Mouse (Mus musculus): ENCODE results near the gene Hibadh. TPM values are rescaled to one million over a fixed set of nuclear protein-coding genes. Genes with fewer than 3 reads are reported as not detected.
A peak's percentile ranks its signal among the peaks of the same experiment; 100 is the strongest.
"Not testable (repeated sequence)": the region's sequence is repeated elsewhere in the genome, so short reads cannot be mapped to it uniquely, and the experiment has no call there.

Gene Hibadh
- 100 to 1,000 TPM; 243 to 261 TPM for total RNA-seq (2021)

- DNase-seq = peak; percentile 99
- intact Hi-C loops (cut with DNase I) = loop anchor here (5.0 kb wide), 1 partner anchor 72 kb away; the partner anchor contains the start of gene Tax1bp1
Measured at GRCm38 (mm10) chr6:52640224-52640712, at the start of gene Hibadh. Gene Hibadh, minus strand, starts transcription at chr6:52640389.

GRCm38 (mm10) chr6:52686901-52687500 is 46.8 kb upstream of the Hibadh start:
- no peak for DNase-seq
- intact Hi-C loops (cut with DNase I) = no loop called here

GRCm38 (mm10) chr6:52682607-52683006 is 42.4 kb upstream of the Hibadh start:
- no peak for DNase-seq
- intact Hi-C loops (cut with DNase I) = no loop called here

GRCm38 (mm10) chr6:52681847-52682485 is 41.8 kb upstream of the Hibadh start:
- intact Hi-C loops (cut with DNase I) = no loop called here
- no peak for DNase-seq

- no peak for DNase-seq
- intact Hi-C loops (cut with DNase I) = no loop called here
Measured at GRCm38 (mm10) chr6:52680458-52681032, 40.4 kb upstream of the Hibadh start.

- intact Hi-C loops (cut with DNase I) = no loop called here
- DNase-seq = no peak
Measured at GRCm38 (mm10) chr6:52679565-52679964, 39.4 kb upstream of the Hibadh start.

- intact Hi-C loops (cut with DNase I) = not testable (repeated sequence)
Measured at GRCm38 (mm10) chr6:52677534-52677933, 37.3 kb upstream of the Hibadh start.

GRCm38 (mm10) chr6:52675222-52675921 is 35.2 kb upstream of the Hibadh start:
- DNase-seq = peak; percentile 14 to 19
- intact Hi-C loops (cut with DNase I) = loop anchor here (2.0 kb wide), 1 partner anchor 39 kb away; no protein-coding TSS in a partner anchor

More at GRCm38 (mm10) chr6:52677534-52677933, 37.3 kb upstream of the Hibadh start:
- DNase-seq = not testable (repeated sequence)

GRCm38 (mm10) chr6:52674541-52674940 is 34.4 kb upstream of the Hibadh start:
- intact Hi-C loops (cut with DNase I) = loop anchor here (2.0 kb wide), 1 partner anchor 40 kb away; no protein-coding TSS in a partner anchor

GRCm38 (mm10) chr6:52673706-52674105 is 33.5 kb upstream of the Hibadh start:
- intact Hi-C loops (cut with DNase I) = loop anchor here (2.0 kb wide), 1 partner anchor 41 kb away; no protein-coding TSS in a partner anchor

More at GRCm38 (mm10) chr6:52674541-52674940, 34.4 kb upstream of the Hibadh start:
- DNase-seq = no peak

GRCm38 (mm10) chr6:52672539-52672938 is 32.4 kb upstream of the Hibadh start:
- intact Hi-C loops (cut with DNase I) = no loop called here

More at GRCm38 (mm10) chr6:52673706-52674105, 33.5 kb upstream of the Hibadh start:
- no peak for DNase-seq

GRCm38 (mm10) chr6:52671791-52672190 is 31.6 kb upstream of the Hibadh start:
- intact Hi-C loops (cut with DNase I) = no loop called here

More at GRCm38 (mm10) chr6:52672539-52672938, 32.4 kb upstream of the Hibadh start:
- no peak for DNase-seq

GRCm38 (mm10) chr6:52669878-52670277 is 29.7 kb upstream of the Hibadh start:
- intact Hi-C loops (cut with DNase I) = not testable (repeated sequence)

More at GRCm38 (mm10) chr6:52671791-52672190, 31.6 kb upstream of the Hibadh start:
- DNase-seq = no peak

GRCm38 (mm10) chr6:52667641-52668040 is 27.5 kb upstream of the Hibadh start:
- DNase-seq = no peak
- intact Hi-C loops (cut with DNase I) = no loop called here

More at GRCm38 (mm10) chr6:52669878-52670277, 29.7 kb upstream of the Hibadh start:
- not testable (repeated sequence) for DNase-seq

GRCm38 (mm10) chr6:52663021-52663420 is 22.8 kb upstream of the Hibadh start:
- intact Hi-C loops (cut with DNase I) = loop anchor here (2.0 to 5.0 kb wide), 3 partner anchors 62 to 254 kb away; no protein-coding TSS in a partner anchor
- peak; percentile 8 for DNase-seq

- intact Hi-C loops (cut with DNase I) = no loop called here
- DNase-seq = no peak
Measured at GRCm38 (mm10) chr6:52655266-52655665, 15.1 kb upstream of the Hibadh start.

GRCm38 (mm10) chr6:52648806-52649205 is 8.6 kb upstream of the Hibadh start:
- no peak for DNase-seq
- intact Hi-C loops (cut with DNase I) = no loop called here

- no peak for DNase-seq
- intact Hi-C loops (cut with DNase I) = no loop called here
Measured at GRCm38 (mm10) chr6:52648031-52648430, 7.8 kb upstream of the Hibadh start.

- DNase-seq = no peak
- intact Hi-C loops (cut with DNase I) = no loop called here
Measured at GRCm38 (mm10) chr6:52645926-52646325, 5.7 kb upstream of the Hibadh start.

- intact Hi-C loops (cut with DNase I) = loop anchor here (5.0 kb wide), 1 partner anchor 70 kb away; the partner anchor contains the start of gene Tax1bp1
- no peak for DNase-seq
Measured at GRCm38 (mm10) chr6:52642152-52642551, 2.0 kb upstream of the Hibadh start.
